Mouse (Mus musculus) MEL (cell line): ENCODE measurements around the gene Chst3. TPM values are rescaled to one million over a fixed set of nuclear protein-coding genes. Genes with fewer than 3 reads are reported as not detected.

ENCODE experiments used
- DNase-seq: peaks from one replicate; pipeline ENCODE4 v3.0.0; 2011; ENCODE audit warnings: low read depth, low spot score
- H3K27ac ChIP-seq: 2 replicates; pipeline ENCODE4 v1.5.1; 2012; ENCODE audit warnings: low read depth, mild to moderate bottlenecking, control low read depth, low read length, moderate library complexity; ENCODE audit not compliant: control insufficient read depth
- H3K27me3 ChIP-seq, 2 experiments: fragments of 150-350 bp in 1 of 2; sonication (generic) in 1 of 2; 2 replicates each; pipeline ENCODE4 v1.6.1; 2012; ENCODE audit warnings: low read length in 2 of 2, mild to moderate bottlenecking in 2 of 2, improper control_type of control experiment in 1 of 2, moderate library complexity in 1 of 2; ENCODE audit not compliant: insufficient read depth in 2 of 2, control insufficient read depth in 1 of 2
- H3K36me3 ChIP-seq, 2 experiments: 2 replicates each; pipeline ENCODE4 v1.6.1; 2012 to 2014; ENCODE audit warnings: low read length in 2 of 2, improper control_type of control experiment in 1 of 2, inconsistent platforms in 1 of 2, mild to moderate bottlenecking in 1 of 2; ENCODE audit not compliant: insufficient read depth in 2 of 2, control insufficient read depth in 1 of 2
- H3K4me1 ChIP-seq, 2 experiments: fragments of 150-350 bp in 1 of 2; sonication (generic) in 1 of 2; 2 replicates each; pipeline ENCODE4 v1.6.1; 2012; ENCODE audit warnings: low read length in 2 of 2, improper control_type of control experiment in 1 of 2, mild to moderate bottlenecking in 1 of 2; ENCODE audit not compliant: insufficient read depth in 2 of 2, control insufficient read depth in 1 of 2
- H3K4me3 ChIP-seq, 2 experiments: fragments of 150-350 bp in 1 of 2; sonication (generic) in 1 of 2; 2 replicates each; pipeline ENCODE4 v1.5.1; 2012; ENCODE audit warnings: low read depth in 2 of 2, low read length in 2 of 2, mild to moderate bottlenecking in 2 of 2, moderate library complexity in 2 of 2, control low read depth in 1 of 2, improper control_type of control experiment in 1 of 2; ENCODE audit not compliant: control insufficient read depth in 1 of 2, insufficient read depth in 1 of 2
- H3K79me2 ChIP-seq: 2 replicates; pipeline ENCODE4 v1.6.1; 2012; ENCODE audit warnings: mild to moderate bottlenecking, low read length, moderate library complexity; ENCODE audit not compliant: control insufficient read depth, poor library complexity, insufficient read depth
- H3K9ac ChIP-seq: 2 replicates; pipeline ENCODE4 v1.6.1; 2012; ENCODE audit warnings: low read depth, mild to moderate bottlenecking, control low read depth, low read length, moderate library complexity; ENCODE audit not compliant: control insufficient read depth, poor library complexity, severe bottlenecking
- H3K9me3 ChIP-seq: fragments of 150-350 bp; sonication (generic); replicated peaks from 2 replicates; pipeline ENCODE4 v1.6.1; 2012; ENCODE audit warnings: mild to moderate bottlenecking, low read length, improper control_type of control experiment, moderate library complexity; ENCODE audit not compliant: insufficient read depth
- CTCF ChIP-seq, 3 experiments: IDR thresholded peaks in 2 of 3; conservative IDR thresholded peaks in 1 of 3; 2 replicates each; pipeline ENCODE4 v1.5.1; 2011 to 2012; ENCODE audit warnings: low read length in 3 of 3, low read depth in 2 of 3, mild to moderate bottlenecking in 2 of 3, improper control_type of control experiment in 1 of 3, inconsistent platforms in 1 of 3, mixed read lengths in 1 of 3, moderate library complexity in 1 of 3; ENCODE audit not compliant: control insufficient read depth in 1 of 3, insufficient read depth in 1 of 3, poor library complexity in 1 of 3, severe bottlenecking in 1 of 3
- E2F4 ChIP-seq: IDR thresholded peaks from 2 replicates; pipeline ENCODE4 v1.6.1; 2011; ENCODE audit warnings: low read depth, low read length, improper control_type of control experiment, borderline replicate concordance
- EP300 ChIP-seq, 2 experiments: IDR thresholded peaks; 2 replicates each; pipeline ENCODE4 v1.6.1; 2011; ENCODE audit warnings: improper control_type of control experiment in 2 of 2, low read length in 2 of 2, low read depth in 1 of 2, mild to moderate bottlenecking in 1 of 2
- HCFC1 ChIP-seq: IDR thresholded peaks from 2 replicates; pipeline ENCODE4 v1.6.1; 2012; ENCODE audit warnings: low read depth, mild to moderate bottlenecking, inconsistent platforms, low read length, improper control_type of control experiment, moderate library complexity
- KAT2A ChIP-seq: conservative IDR thresholded peaks from 2 replicates; pipeline ENCODE4 v1.6.1; 2012; ENCODE audit warnings: low read depth, low read length, improper control_type of control experiment, inconsistent platforms
- MAFK ChIP-seq: IDR thresholded peaks from 2 replicates; pipeline ENCODE4 v1.6.1; 2011; ENCODE audit warnings: low read depth, mild to moderate bottlenecking, low read length, improper control_type of control experiment, borderline replicate concordance
- MAZ ChIP-seq: IDR thresholded peaks from 2 replicates; pipeline ENCODE4 v1.6.1; 2012; ENCODE audit warnings: low read depth, mild to moderate bottlenecking, inconsistent platforms, low read length, improper control_type of control experiment
- MXI1 ChIP-seq: IDR thresholded peaks from 2 replicates; pipeline ENCODE4 v1.6.1; 2011; ENCODE audit warnings: mild to moderate bottlenecking, low read depth, low read length, improper control_type of control experiment
- MYB ChIP-seq: IDR thresholded peaks from 2 replicates; pipeline ENCODE4 v1.6.1; 2011; ENCODE audit warnings: mild to moderate bottlenecking, low read depth, low read length, improper control_type of control experiment
- NRF1 ChIP-seq: IDR thresholded peaks from 2 replicates; pipeline ENCODE4 v1.6.1; 2014; ENCODE audit warnings: low read depth, mild to moderate bottlenecking, inconsistent platforms, low read length, improper control_type of control experiment, moderate library complexity; ENCODE audit not compliant: poor library complexity, insufficient read depth, severe bottlenecking
- POLR2A ChIP-seq, 2 experiments: IDR thresholded peaks; 2 replicates each; pipeline ENCODE4 v1.6.1; 2011 to 2012; ENCODE audit warnings: low read length in 2 of 2, mild to moderate bottlenecking in 2 of 2, control low read depth in 1 of 2, improper control_type of control experiment in 1 of 2, low read depth in 1 of 2, moderate library complexity in 1 of 2; ENCODE audit not compliant: control insufficient read depth in 1 of 2, insufficient read depth in 1 of 2, poor library complexity in 1 of 2
- RCOR1 ChIP-seq: IDR thresholded peaks from 2 replicates; pipeline ENCODE4 v1.6.1; 2012; ENCODE audit warnings: low read depth, mild to moderate bottlenecking, inconsistent platforms, low read length, improper control_type of control experiment
- SIN3A ChIP-seq: IDR thresholded peaks from 2 replicates; pipeline ENCODE4 v1.6.1; 2012; ENCODE audit warnings: low read length, improper control_type of control experiment, inconsistent platforms
- TAL1 ChIP-seq: IDR thresholded peaks from 2 replicates; pipeline ENCODE4 v1.6.1; 2012; ENCODE audit warnings: mild to moderate bottlenecking, inconsistent platforms, low read length, moderate library complexity, mixed read lengths
- TBP ChIP-seq: IDR thresholded peaks from 2 replicates; pipeline ENCODE4 v1.8.0; 2011; ENCODE audit warnings: low read depth, low read length, improper control_type of control experiment
- USF2 ChIP-seq, 2 experiments: IDR thresholded peaks; 2 replicates each; pipeline ENCODE4 v1.6.1; 2011 to 2012; ENCODE audit warnings: improper control_type of control experiment in 2 of 2, low read length in 2 of 2, borderline replicate concordance in 1 of 2, inconsistent platforms in 1 of 2, low read depth in 1 of 2, mild to moderate bottlenecking in 1 of 2; ENCODE audit not compliant: insufficient read depth in 1 of 2
- polyA plus RNA-seq, 2 experiments: library from polyadenylated mRNA; stranded (reverse) in 1 of 2; unstranded in 1 of 2; fragments of >175 nt in 1 of 2; fragments of >200 nt in 1 of 2; gene quantifications; 2 replicates each; pipeline versions ENCODE4 v1.2.1 to v1.2.4; 2012; ENCODE audit warnings: low replicate concordance in 2 of 2, low read depth in 1 of 2; ENCODE audit not compliant: insufficient read length in 2 of 2, insufficient read depth in 1 of 2, missing spikeins in 1 of 2
- total RNA-seq: library from RNA; depleted of rRNA; stranded (reverse); fragments of 300-350 nt; gene quantifications from 2 replicates; pipeline ENCODE4 v1.2.3, GENCODE M21; 2012

Gene Chst3
- total and polyA plus RNA-seq, 3 experiments, result 0.08 TPM; not detected in 2

DNA sequence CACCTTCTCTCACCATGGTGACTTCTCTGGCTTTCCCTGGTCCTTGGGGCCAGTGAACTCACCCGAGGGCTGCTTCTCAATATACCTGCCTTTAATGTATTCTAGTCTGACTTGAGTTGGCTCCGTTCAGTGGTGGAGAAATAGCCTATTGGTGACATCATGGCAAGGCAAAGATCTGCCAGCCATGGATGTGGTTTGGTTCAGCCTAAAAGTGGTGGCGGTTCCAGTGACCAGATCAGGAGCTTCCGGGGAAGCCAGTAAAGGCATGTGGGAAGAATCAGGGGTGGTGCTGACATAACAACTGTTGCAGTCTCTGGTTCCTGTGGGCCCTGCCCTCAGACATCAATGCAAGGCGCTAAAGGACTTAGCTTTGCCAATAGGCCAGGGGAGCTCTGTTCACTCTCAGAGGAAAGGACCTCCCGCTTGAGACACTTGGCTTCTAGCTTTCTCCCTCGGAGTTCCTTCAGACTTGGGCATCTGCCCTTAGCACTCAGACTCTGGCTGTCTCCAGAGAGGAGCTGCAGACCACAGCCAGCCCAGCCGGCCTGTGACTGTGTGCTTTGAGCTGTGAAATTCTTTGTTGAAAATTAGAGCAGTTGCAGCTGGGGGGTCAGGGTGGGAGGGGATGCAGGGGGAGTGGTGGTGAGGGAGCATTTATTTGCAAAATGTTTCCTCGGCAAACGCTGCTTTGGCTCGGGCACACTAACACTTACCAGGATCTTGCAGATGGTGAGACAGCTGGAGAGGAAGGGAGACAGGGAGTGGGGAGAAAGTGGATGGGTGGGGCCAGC, 6.3 kb downstream of the Chst3 start:
- Histone ChIP-seq H3K9me3 (no peaks in the 10 kb centered on the region), H3K27ac (no peak overlapping the region), H3K27me3 (no peaks in the 10 kb centered on the region; a peak in 2 of 4 replicates)

DNA sequence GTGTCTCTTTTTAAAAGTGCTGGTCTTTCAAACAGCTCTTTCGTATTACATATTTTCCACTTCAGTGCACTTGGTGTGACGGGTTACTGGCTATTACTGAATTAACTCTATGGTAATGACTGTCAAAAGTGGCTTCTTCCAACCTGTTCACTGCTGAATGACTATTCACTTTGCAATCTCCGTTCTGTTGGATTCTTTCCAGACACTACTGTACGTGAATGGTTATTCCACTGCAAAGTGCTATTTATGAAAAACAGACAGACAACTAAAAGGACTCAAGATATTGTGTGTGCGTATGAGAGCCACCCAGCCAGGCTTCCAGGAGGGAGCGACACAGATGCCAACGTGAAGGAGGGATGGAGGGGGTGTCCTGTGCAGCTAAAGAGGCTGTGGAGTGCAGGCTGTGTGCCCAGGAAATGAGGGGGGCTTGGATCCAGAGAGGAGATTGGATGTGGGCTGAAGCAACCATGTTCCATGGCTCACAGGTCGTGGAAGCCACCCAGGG, 7.5 kb downstream of the Chst3 start:
- no peaks in the 10 kb centered on the region for H3K4me1 ChIP-seq
- H3K79me2 ChIP-seq, result no peaks in the 10 kb centered on the region

More for the DNA sequence above, 6.3 kb downstream of the Chst3 start:
- Histone ChIP-seq H3K36me3 (no peaks in the 10 kb centered on the region), H3K79me2 (no peaks in the 10 kb centered on the region), H3K4me3 (no peak overlapping the region), H3K4me1 (no peaks in the 10 kb centered on the region), H3K9ac (no peak overlapping the region)
- DNase-seq, result no peak
- no peak for TF ChIP-seq TAL1
- no peak for TF ChIP-seq RCOR1

DNA sequence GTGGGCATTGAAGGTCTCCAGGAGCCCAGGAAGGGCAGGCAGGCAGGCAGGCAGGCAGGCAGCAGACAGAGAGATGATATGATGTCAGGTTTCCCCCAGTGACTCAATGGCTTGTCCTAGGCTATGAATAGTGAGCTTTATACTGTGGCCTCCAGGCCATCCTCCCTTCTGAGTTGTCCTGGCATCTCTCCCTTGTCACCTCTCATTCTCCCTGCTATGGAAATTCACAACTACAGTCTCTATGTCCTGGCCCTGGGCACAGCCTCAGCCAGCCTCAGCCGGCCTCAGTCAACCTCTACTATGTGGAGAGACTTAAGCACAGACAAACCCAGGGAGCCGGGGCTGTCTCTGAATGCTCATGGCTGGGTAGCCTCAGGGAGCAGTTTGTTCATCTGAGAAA, 8.6 kb downstream of the Chst3 start:
- Histone ChIP-seq H3K9ac (no peak overlapping the region), H3K27ac (no peak overlapping the region), H3K4me1 (no peaks in the 10 kb centered on the region), H3K4me3 (no peak overlapping the region), H3K36me3 (no peaks in the 10 kb centered on the region), H3K79me2 (no peaks in the 10 kb centered on the region), H3K9me3 (no peaks in the 10 kb centered on the region)
- no peak for DNase-seq
- no peak for TF ChIP-seq TBP
- no peak for TF ChIP-seq POLR2A (IDR thresholded peaks at IDR 0.05; ENCODE audit: control insufficient read depth in 1 of 2, insufficient read depth in 1 of 2, low read depth in 1 of 2, low read length in 2 of 2, poor library complexity in 1 of 2)
- TF ChIP-seq MAFK, result no peak
- no peak for TF ChIP-seq E2F4
- TF ChIP-seq USF2 (IDR thresholded peaks at IDR 0.05; ENCODE audit: borderline replicate concordance in 1 of 2, insufficient read depth in 1 of 2, low read depth in 1 of 2, low read length in 2 of 2), result no peak
- TF ChIP-seq HCFC1, result no peak
- no peak for TF ChIP-seq EP300 (IDR thresholded peaks at IDR 0.05; ENCODE audit: low read depth in 1 of 2, low read length in 2 of 2)
- TF ChIP-seq NRF1, result no peak
- no peak for TF ChIP-seq SIN3A
- TF ChIP-seq MXI1, result no peak
- no peak for TF ChIP-seq MAZ
- no peak for TF ChIP-seq RCOR1
- TF ChIP-seq KAT2A, result no peak
- no peak for TF ChIP-seq CTCF (IDR thresholded peaks at IDR 0.05 in 2 of 3, conservative IDR thresholded peaks at IDR 0.05 in 1 of 3; ENCODE audit: control insufficient read depth in 1 of 3, insufficient read depth in 1 of 3, low read depth in 2 of 3, low read length in 3 of 3, poor library complexity in 1 of 3, severe bottlenecking in 1 of 3)
- TF ChIP-seq, all 39 proteins: peak for 0
- H3K27me3 ChIP-seq, result peaks cover 3 to 7% of the 10 kb centered on the region in 2 experiments; a peak in 2 of 4 replicates

More for the DNA sequence above, 7.5 kb downstream of the Chst3 start:
- no peaks in the 10 kb centered on the region for H3K9me3 ChIP-seq
- no peak overlapping the region for H3K27ac ChIP-seq
- no peaks in the 10 kb centered on the region; a peak in 2 of 4 replicates for H3K27me3 ChIP-seq
- H3K36me3 ChIP-seq, result no peaks in the 10 kb centered on the region
- no peak for TF ChIP-seq MYB
- no peak overlapping the region for H3K4me3 ChIP-seq
- DNase-seq, result no peak
- H3K9ac ChIP-seq, result no peak overlapping the region
